Mouse (Mus musculus): ENCODE data around the gene Rnf128. TPM values are rescaled to one million over a fixed set of nuclear protein-coding genes. Genes with fewer than 3 reads are reported as not detected.

Gene Rnf128
- polyA plus RNA-seq, 3 experiments from 2014 or later = 1.1 to 1.6 (median 1.4) TPM

- ATAC-seq = no peak
Observed at GRCm38 (mm10) chrX:139634758-139635157, 71.6 kb downstream of the Rnf128 start.

DNA sequence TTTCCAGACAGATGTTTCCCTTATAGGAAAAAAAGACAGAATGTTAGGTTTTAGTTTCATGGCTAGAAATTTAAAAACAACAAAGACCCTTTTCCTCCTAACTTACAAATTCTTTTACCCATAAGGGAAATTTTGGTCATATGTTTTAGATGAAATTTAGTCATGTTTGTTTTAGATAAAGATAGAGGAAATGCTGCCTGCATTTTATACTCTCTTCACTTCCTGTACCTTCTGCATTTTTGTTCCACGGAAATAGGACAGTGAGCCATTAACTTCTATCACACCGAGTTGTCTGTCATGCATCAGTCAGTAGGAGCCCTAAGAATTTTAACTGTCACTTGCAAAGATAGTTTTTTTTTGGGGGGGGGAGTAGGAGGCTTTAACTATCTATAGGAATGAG, 76.6 kb downstream of the Rnf128 start:
- ATAC-seq = no peak

GRCm38 (mm10) chrX:139640418-139640817, 77.3 kb downstream of the Rnf128 start:
- ATAC-seq = no peak

DNA sequence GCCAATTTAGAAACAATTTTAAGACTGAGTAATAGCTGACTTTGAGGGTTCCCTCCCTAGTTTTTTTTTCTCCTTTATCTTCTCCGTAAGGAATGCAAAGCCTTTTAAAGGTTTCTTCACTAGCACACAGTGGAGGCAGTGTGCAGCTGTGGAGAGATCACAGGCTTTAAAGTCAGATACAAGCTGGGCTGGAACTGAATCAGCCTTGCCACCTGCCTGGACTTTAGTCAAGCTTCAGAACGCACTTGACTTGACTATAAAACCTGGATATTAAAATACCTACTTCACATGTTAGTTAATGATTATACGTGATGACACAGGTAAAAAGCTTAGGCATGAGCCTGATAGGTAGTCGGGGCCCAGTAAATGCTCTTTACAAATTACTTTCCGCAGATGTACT, 89.1 kb downstream of the Rnf128 start:
- no peak for ATAC-seq

DNA sequence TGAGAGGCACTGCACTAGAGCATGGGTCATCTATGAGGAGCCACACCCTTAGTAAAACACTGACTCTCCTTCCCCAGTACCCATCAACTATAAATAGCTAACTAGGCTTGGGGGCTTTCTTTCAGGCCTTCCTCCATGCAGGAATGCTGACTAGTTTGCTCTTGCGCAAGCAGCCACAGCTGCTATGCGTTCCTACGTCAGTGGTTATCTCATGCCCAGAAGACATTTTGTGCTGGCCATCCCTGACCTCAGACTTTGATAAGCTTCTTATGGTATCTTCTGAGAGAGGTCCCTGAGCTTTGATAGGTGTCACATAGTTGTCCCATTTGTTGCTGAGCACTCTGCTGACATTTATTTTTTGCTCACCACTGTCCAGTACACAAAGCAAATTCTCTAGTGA, 90.2 kb downstream of the Rnf128 start:
- no peak for ATAC-seq

DNA sequence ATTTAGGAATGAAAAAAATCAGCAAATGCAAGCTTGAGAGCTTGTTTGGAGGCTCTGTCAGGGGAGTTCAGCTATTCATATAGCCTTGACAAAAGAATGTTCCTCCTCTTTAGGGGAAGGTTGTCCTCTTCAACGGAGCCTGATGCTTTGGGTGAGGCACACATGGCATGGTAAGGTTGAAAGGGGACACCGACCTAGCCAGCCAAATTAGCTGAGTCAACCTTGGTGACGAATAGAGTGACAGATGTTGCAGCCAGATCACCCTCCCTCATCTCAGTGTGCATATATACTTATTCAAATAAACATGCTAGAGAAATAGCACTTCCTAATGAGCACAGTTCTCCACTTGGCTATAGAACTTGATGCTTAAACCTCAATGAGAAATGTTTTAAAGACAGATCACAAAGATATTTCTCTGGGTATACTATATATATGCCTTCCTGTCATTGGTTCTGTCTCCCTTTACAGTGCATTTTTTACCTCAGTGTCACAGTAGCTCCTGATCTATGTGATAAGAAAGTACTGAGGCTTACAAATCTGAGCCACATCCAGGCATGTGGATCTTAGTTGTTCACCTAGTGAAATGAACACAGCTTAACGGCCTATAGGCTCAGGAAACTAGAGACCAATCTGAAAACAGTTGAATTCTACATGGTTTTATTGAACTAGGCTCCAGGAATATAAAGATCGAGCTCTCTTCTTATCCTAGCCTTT, 91.4 kb downstream of the Rnf128 start:
- no peak for ATAC-seq

- no peak for ATAC-seq
Observed at GRCm38 (mm10) chrX:139662111-139662510, 99.0 kb downstream of the Rnf128 start.

- no peak for ATAC-seq
Observed at GRCm38 (mm10) chrX:139665829-139666228, 102.7 kb downstream of the Rnf128 start.

DNA sequence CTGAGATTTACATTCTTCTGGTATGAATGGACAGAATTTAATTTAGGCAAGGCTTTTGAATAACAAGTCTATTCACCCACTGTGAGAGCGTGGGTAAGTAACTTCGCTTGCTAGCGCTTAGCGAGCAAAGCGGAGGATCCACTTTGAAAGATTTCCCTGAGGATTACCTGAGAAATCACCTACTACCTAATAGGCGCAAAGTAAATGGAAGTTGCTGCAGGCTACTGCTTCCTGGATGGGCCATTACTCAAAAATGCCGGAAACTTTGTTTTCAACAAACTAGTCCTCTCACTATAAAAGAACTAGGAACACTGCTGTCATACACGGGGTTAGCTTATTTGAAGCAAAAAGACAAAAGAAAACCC, 121.3 kb downstream of the Rnf128 start:
- peak; percentile 47 for ATAC-seq

- peak; percentile 92 for ATAC-seq
Observed at GRCm38 (mm10) chrX:139684775-139685695, 121.9 kb downstream of the Rnf128 start, which contains the start of gene Tbc1d8b. Tbc1d8b (plus strand) TSS chrX:139684996.

- no peak for ATAC-seq
Observed at GRCm38 (mm10) chrX:139714381-139714780, 151.3 kb downstream of the Rnf128 start, which contains the start of gene Gm15013. Gm15013 (minus strand) TSS chrX:139714481.

GRCm38 (mm10) chrX:139722350-139722749, 159.2 kb downstream of the Rnf128 start:
- ATAC-seq = no peak

Other genes starting within 250 kb of the Rnf128 start
- not detected for gene Trap1a, start 229.6 kb upstream of the Rnf128 start, polyA plus RNA-seq (2017; shearing (Covaris generic))
- under 1 TPM in 1 of 3 experiments, not detected in 2; 0.15 TPM for gene D330045A20Rik, start 82.9 kb upstream of the Rnf128 start, polyA plus RNA-seq (2017; shearing (Covaris generic))
- 1 to 10 TPM; 5.2 to 5.9 (median 5.9) TPM for gene Tbc1d8b, start 121.7 kb downstream of the Rnf128 start, polyA plus RNA-seq (2017; shearing (Covaris generic))
- 1 to 10 TPM; 1.4 to 4.1 (median 1.7) TPM for gene Gm15013, start 151.2 kb downstream of the Rnf128 start, polyA plus RNA-seq (2017; shearing (Covaris generic))
- not detected for gene Ripply1, start 219.0 kb downstream of the Rnf128 start, polyA plus RNA-seq (2017; shearing (Covaris generic))
- gene Cldn2, start 237.5 kb downstream of the Rnf128 start, polyA plus RNA-seq (2017; shearing (Covaris generic)) = not detected

Data from inflammation-experienced regulatory T-cells, adult 6 months (primary cell).